Mouse (Mus musculus): ENCODE measurements around the gene Lsm14a. TPM values are rescaled to one million over a fixed set of nuclear protein-coding genes. Genes with fewer than 3 reads are reported as not detected.

The Lsm14a gene
- polyA plus RNA-seq, 2 experiments, result 25.4 to 44.7 TPM

DNA sequence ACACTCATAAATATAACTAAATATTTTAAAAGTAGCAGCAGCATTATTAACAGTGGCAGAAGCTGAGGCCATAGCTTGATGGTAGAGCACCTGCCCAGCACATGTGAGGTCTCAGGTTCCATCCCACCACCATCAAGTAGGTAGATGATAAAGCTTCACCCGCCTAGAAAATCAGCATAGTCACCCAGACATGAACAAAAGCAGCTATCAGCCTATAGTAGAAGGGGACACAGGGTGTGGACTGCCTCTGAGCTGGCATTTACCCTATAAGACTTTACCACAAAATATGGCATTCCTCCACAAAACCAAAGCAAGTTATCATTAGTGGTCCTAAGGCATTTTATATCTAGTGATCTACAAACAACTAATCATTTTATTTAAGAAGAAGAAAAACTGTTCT lies 90.5 kb downstream of the Lsm14a start:
- DNase-seq (ENCODE audit: low read depth in 3 of 3, low spot score in 3 of 3) (no peak), ATAC-seq (ENCODE audit: insufficient read depth) (no peak; the same call in 1 of the 2 replicates)
- Histone ChIP-seq H3K36me3 (replicated peaks; ENCODE audit: control insufficient read depth, insufficient read depth, low read depth) (no peaks in the 10 kb centered on the region), H3K27me3 (ENCODE audit: control insufficient read depth, insufficient read depth, low read length) (no peaks in the 10 kb centered on the region), H3K9me3 (ENCODE audit: control insufficient read depth, low read length) (no peaks in the 10 kb centered on the region), H3K4me3 (ENCODE audit: insufficient read depth in 1 of 2, low read depth in 2 of 2, low read length in 2 of 2) (no peak overlapping the region), H3K4me1 (replicated peaks; ENCODE audit: control insufficient read depth in 2 of 2, insufficient read depth in 2 of 2, low read length in 1 of 2) (peaks cover 0 to 3% of the 10 kb centered on the region in 2 experiments; a peak in 2 of 4 replicates), H3K4me2 (ENCODE audit: low read depth) (no peak overlapping the region), H3K9ac (replicated peaks) (no peak overlapping the region), H3K27ac (no peak overlapping the region)
- WGBS (ENCODE audit: insufficient replicate concordance), result 13% methylated on average over 1 of the region's 1 CpGs
- TF ChIP-seq EP300 (IDR thresholded peaks at IDR 0.05; ENCODE audit: low read depth) (no peak), CTCF (IDR thresholded peaks at IDR 0.05; ENCODE audit: low read depth) (no peak)

GRCm38 (mm10) chr7:34301952-34302351 lies 91.2 kb downstream of the Lsm14a start:
- WGBS (ENCODE audit: insufficient replicate concordance), result 49% methylated on average over 3 of the region's 3 CpGs
- Histone ChIP-seq H3K4me3 (ENCODE audit: insufficient read depth in 1 of 2, low read depth in 2 of 2, low read length in 2 of 2) (no peak overlapping the region), H3K4me2 (ENCODE audit: low read depth) (no peak overlapping the region), H3K9me3 (ENCODE audit: control insufficient read depth, low read length) (no peaks in the 10 kb centered on the region), H3K27ac (no peak overlapping the region), H3K4me1 (replicated peaks; ENCODE audit: control insufficient read depth in 2 of 2, insufficient read depth in 2 of 2, low read length in 1 of 2) (peaks cover 0 to 3% of the 10 kb centered on the region in 2 experiments; a peak in 2 of 4 replicates), H3K9ac (replicated peaks) (no peak overlapping the region), H3K27me3 (ENCODE audit: control insufficient read depth, insufficient read depth, low read length) (no peaks in the 10 kb centered on the region), H3K36me3 (replicated peaks; ENCODE audit: control insufficient read depth, insufficient read depth, low read depth) (no peaks in the 10 kb centered on the region)
- ATAC-seq (ENCODE audit: insufficient read depth) (no peak), DNase-seq (ENCODE audit: low read depth in 3 of 3, low spot score in 3 of 3) (no peak)
- TF ChIP-seq EP300 (IDR thresholded peaks at IDR 0.05; ENCODE audit: low read depth) (no peak), CTCF (IDR thresholded peaks at IDR 0.05; ENCODE audit: low read depth) (no peak)

- Histone ChIP-seq H3K27me3 (ENCODE audit: control insufficient read depth, insufficient read depth, low read length) (no peaks in the 10 kb centered on the region), H3K4me2 (ENCODE audit: low read depth) (no peak overlapping the region), H3K9ac (replicated peaks) (no peak overlapping the region), H3K4me3 (ENCODE audit: insufficient read depth in 1 of 2, low read depth in 2 of 2, low read length in 2 of 2) (no peak overlapping the region), H3K36me3 (replicated peaks; ENCODE audit: control insufficient read depth, insufficient read depth, low read depth) (no peaks in the 10 kb centered on the region), H3K9me3 (ENCODE audit: control insufficient read depth, low read length) (no peaks in the 10 kb centered on the region), H3K4me1 (replicated peaks; ENCODE audit: control insufficient read depth in 2 of 2, insufficient read depth in 2 of 2, low read length in 1 of 2) (peaks cover 0 to 5% of the 10 kb centered on the region in 2 experiments; a peak in 2 of 4 replicates), H3K27ac (no peak overlapping the region)
- TF ChIP-seq EP300 (IDR thresholded peaks at IDR 0.05; ENCODE audit: low read depth) (no peak), CTCF (IDR thresholded peaks at IDR 0.05; ENCODE audit: low read depth) (no peak)
- ATAC-seq (ENCODE audit: insufficient read depth), result no peak
- WGBS (ENCODE audit: insufficient replicate concordance), result 78% methylated on average over 2 of the region's 2 CpGs
- no peak for DNase-seq (ENCODE audit: low read depth in 3 of 3, low spot score in 3 of 3)
Observed at GRCm38 (mm10) chr7:34298818-34299217, 94.3 kb downstream of the Lsm14a start.

DNA sequence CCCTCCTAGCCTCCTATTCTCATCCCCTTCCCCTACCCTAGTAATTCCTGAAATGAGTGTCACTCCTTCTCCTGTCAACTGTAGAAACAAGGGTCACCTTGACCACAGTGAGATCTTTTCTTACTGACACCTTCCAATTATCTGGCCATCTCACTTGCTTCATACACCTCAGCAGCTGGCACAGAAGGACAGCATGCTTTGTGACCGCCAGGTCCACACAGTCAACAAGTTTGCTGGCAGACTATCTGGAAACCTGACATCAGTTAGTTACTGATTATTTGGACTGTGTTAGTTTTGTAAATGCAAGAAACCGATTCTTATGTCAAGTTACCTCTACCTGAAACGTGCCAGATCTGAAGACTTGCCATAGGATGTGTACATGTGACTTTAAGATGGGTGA lies 97.0 kb downstream of the Lsm14a start:
- WGBS (ENCODE audit: insufficient replicate concordance), result 74% methylated on average over 3 of the region's 3 CpGs
- no peak overlapping the region for H3K27ac ChIP-seq
- ATAC-seq (ENCODE audit: insufficient read depth) (no peak), DNase-seq (ENCODE audit: low read depth in 3 of 3, low spot score in 3 of 3) (no peak)
- H3K9me3 ChIP-seq (ENCODE audit: control insufficient read depth, low read length), result no peaks in the 10 kb centered on the region
- H3K36me3 ChIP-seq (replicated peaks; ENCODE audit: control insufficient read depth, insufficient read depth, low read depth), result no peaks in the 10 kb centered on the region
- peaks cover 0 to 3% of the 10 kb centered on the region in 2 experiments; a peak in 3 of 4 replicates for H3K4me1 ChIP-seq (replicated peaks; ENCODE audit: control insufficient read depth in 2 of 2, insufficient read depth in 2 of 2, low read length in 1 of 2)
- H3K9ac ChIP-seq (replicated peaks), result no peak overlapping the region
- TF ChIP-seq EP300 (IDR thresholded peaks at IDR 0.05; ENCODE audit: low read depth) (no peak), CTCF (IDR thresholded peaks at IDR 0.05; ENCODE audit: low read depth) (no peak)
- no peak overlapping the region for H3K4me3 ChIP-seq (ENCODE audit: insufficient read depth in 1 of 2, low read depth in 2 of 2, low read length in 2 of 2)
- no peak overlapping the region for H3K4me2 ChIP-seq (ENCODE audit: low read depth)
- no peaks in the 10 kb centered on the region for H3K27me3 ChIP-seq (ENCODE audit: control insufficient read depth, insufficient read depth, low read length)

Other genes starting within 250 kb of the Lsm14a start
- 37.4 and 62.1 TPM in 2 replicates for gene Uba2, start 223.7 kb downstream of the Lsm14a start, polyA plus RNA-seq (2012; rRNA removed)
- 83.0 and 97.5 TPM in 2 replicates for gene Uba2, start 223.7 kb downstream of the Lsm14a start, polyA plus RNA-seq (2014; fragmentation: Nextera tagmentation; extraction: Ambion mirVana)
- 12.4 and 14.1 TPM in 2 replicates for gene Pdcd2l, start 196.7 kb downstream of the Lsm14a start, polyA plus RNA-seq (2012; rRNA removed)
- 20.4 and 21.7 TPM in 2 replicates for gene Pdcd2l, start 196.7 kb downstream of the Lsm14a start, polyA plus RNA-seq (2014; fragmentation: Nextera tagmentation; extraction: Ambion mirVana)
- gene Gpi1, start 163.0 kb downstream of the Lsm14a start, polyA plus RNA-seq (2012; rRNA removed), result 83.2 and 101 TPM in 2 replicates
- 107 and 108 TPM in 2 replicates for gene Gpi1, start 163.0 kb downstream of the Lsm14a start, polyA plus RNA-seq (2014; fragmentation: Nextera tagmentation; extraction: Ambion mirVana)
- not detected in 2 replicates for gene Gm6096, start 142.3 kb downstream of the Lsm14a start, polyA plus RNA-seq (2012; rRNA removed)
- gene Gm6096, start 142.3 kb downstream of the Lsm14a start, polyA plus RNA-seq (2014; fragmentation: Nextera tagmentation; extraction: Ambion mirVana), result 0.30 TPM in 1 of 2 replicates, not detected in the other
- 9.4 and 10.1 TPM in 2 replicates for gene 4931406P16Rik, start 79.8 kb downstream of the Lsm14a start, polyA plus RNA-seq (2012; rRNA removed)
- 11.9 and 13.9 TPM in 2 replicates for gene 4931406P16Rik, start 79.8 kb downstream of the Lsm14a start, polyA plus RNA-seq (2014; fragmentation: Nextera tagmentation; extraction: Ambion mirVana)